Mouse (Mus musculus): ENCODE results near the gene Pgbd1.
"Not testable (repeated sequence)": the region's sequence is repeated elsewhere in the genome, so short reads cannot be mapped to it uniquely, and the experiment has no call there.

The Pgbd1 gene

DNA sequence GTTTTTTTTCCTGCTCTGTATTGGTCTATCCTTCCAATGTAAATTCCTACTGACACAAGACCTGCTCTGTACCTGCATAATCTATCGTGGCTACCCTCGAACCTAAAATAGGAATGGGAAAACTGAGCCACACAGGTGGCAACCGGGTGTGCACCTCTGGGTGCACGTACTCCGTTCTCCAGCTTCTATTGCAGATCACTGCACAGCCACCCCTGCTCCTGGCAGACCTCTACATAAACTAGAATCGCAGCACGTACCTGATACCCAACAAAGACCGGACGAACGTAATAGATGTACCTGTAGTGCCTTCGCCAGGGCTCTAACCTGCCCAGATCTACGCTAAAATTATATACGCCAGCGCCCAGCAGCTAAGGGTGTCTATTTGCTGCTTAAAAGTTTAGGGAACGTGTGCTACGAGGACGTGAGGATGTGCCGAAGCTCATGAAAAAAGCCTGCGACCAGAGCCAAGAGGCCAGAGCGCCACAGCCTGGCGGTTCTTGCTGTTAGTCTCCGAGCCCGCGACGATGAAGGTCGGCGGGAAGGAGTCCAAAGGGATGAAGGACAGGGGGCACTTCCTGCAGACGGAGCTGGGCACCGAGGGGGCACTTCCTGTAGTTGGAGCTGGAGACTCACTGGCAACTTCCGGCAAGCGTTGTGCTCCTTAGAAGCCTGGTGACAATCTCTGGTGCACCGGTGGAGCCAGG, at the start of gene Pgbd1:
Gene Pgbd1, minus strand, starts transcription at position 556 of the 704 bp plus-strand sequence.
- DNase-seq (ENCODE audit: low spot score), result peak; percentile 92

DNA sequence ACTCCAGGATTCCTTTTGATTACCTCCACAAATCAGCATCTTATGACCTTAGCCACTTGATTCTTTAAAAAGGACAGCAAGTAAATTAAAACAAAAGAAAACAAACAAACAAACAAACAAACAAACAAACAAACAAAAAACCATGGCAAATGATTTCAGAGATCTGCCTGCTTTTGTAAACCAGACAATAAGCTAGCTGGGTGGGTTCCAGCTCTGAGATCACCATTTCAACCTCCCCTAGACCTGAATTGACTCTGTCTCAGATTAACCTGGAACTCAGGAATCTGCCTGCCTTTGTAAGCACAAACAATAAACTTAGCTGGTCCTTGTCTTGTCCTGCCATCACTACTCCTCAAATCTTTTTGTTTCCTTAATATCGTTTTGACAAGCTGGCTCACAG, 46.0 kb upstream of the Pgbd1 start:
- DNase-seq (ENCODE audit: low spot score), result no peak

DNA sequence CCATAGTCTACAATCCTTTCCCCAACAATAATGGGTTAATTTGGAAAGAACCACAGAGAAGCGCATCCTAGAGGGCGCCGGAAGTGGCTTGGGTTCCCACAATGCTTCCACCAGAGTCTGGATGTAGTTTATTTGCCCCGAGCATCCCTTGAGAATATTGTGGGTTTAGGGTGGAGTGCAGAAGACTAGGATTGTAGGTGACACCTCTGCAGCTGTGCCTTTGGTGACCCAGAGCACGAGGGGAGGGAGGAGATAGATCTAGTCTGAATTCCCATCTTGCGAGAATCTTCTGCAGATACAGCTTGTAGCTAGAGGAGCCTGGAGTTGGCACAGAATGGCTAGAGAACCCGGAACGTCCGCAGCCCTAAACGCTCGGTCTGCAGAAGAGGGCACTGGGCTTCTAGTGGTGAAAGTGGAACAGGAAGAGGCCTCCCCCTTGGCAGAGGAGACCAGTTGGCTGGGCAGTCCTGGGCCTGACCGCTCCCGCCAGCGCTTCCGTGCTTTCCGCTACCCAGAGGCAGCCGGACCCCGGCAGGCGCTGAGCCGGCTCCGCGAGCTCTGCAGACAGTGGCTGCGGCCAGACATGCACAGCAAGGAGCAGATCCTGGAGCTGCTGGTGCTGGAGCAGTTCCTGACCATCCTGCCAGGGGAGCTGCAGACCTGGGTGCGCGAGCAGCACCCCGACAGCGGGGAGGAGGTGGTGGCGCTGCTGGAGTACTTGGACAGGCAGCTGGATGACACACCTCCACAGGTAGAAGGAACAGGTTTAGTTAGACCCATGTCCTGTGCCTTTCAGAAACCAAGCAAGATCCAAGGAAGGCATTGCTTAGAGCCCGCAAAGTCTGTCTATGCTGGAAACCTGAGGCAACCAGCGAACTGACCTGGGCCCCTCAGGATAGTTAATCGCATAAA, 38.2 kb upstream of the Pgbd1 start, which contains the start of the genes Zkscan4 and Gm10065:
Gene Zkscan4, plus strand, starts transcription at position 149 of the 912 bp plus-strand sequence.
Gene Gm10065, minus strand, starts transcription at position 683 of the 912 bp plus-strand sequence.
- DNase-seq (ENCODE audit: low spot score), result peak; percentile 80

DNA sequence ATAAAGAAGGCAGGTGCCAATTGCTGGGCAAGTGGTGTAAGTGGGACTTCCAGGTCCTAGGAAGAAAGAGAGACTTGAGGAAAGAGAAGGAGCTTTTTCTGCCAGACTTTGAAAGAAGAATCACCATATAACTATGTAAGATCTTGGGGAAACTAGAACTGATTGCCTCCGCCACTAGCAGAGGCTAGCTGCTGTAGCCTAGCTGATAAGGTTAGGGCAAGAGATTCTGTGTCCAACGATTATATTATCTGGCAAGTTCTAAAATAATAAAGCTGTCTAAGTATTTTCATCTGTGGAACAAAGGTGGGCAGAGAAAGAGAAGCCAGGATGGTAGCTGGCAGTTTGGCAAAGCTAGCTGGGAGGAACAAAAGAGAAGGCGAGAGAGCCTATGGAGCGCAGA, 31.6 kb upstream of the Pgbd1 start:
- DNase-seq (ENCODE audit: low spot score), result peak; percentile 9

DNA sequence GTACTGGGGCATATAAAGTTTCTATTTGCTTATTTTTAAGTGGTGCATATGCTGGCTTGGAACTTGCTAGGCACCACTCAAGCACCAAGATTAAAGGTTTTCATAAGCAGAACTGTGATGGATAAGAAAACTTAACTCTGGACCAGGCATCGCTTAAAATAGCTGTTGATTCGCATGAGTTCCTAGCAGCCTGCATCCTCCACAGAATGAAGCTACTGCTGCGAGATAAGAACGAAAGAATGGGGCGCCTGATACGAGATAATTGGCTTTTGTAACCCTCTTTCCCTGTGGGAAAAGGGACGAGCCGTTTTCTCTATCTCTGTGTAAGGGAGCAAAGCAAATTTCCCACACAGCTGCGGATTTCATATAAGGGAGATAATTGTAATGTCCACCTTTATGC, 28.2 kb upstream of the Pgbd1 start:
- DNase-seq (ENCODE audit: low spot score), result no peak

DNA sequence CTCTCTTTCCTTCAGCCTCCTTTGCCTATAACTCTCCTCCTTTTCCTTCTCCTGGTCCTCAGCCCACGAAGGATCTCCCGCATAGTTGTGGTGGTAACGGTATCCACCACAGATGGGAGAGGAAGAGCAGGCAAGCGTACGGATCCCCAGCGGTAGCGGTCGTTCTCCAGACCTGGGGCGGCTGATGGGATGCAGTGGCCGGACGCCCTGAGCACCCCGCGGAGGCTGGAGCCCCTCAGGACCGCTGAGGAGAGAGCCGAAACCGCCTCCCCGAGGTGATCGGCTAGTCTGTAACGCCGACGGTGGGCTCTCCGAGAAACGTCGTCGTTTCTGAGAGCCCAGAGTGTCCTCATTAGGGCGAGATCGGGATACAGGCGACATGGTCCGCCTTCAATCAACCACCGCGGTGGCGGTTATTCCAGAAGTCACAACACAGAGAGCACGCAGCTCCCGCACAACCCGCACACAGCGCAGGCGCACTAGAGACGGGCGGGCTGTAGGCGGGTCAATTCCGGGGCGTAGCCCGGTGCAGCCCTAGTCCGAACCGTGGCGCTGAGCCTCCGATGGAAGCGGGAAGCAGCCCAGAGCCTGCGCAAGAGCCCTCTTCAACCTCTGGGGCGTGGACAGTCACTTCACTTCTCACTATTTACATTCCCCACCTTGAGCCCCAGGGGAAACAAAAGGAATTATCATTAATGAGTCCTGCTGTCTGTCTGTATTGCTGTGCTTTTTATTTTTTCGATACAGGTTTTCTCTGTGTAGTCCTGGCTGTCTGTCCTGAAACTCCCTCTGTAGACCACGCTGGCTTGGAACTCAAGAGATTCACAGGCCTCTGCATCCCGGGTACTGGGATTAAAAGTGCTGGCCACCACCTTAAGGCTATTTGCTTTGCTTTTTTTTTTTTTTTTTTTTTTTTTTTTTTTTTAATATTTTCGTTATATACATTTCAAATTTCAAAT, 27.5 kb upstream of the Pgbd1 start, which contains the start of gene Nkapl:
Gene Nkapl, minus strand, starts transcription at position 449 of the 959 bp plus-strand sequence.
- peak; percentile 94 for DNase-seq (ENCODE audit: low spot score)

DNA sequence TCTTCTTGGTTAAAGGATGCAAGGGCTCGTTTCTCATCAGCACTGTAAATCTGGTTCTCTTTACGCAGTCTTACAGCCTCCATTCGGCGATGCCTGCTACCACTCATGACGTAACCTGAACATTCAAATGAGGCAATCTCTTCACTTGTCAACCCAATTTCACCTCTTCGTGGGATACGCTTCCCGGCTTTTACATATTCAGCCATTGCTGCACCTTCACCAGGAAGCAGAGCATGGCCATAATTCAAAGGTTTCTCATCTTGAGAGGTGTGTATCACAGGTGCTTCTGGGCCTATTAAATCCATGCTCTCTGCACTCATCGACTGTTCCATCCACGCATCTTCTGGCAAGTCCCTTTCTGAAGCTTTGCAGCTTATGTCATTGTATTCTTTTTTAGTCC, 26.5 kb upstream of the Pgbd1 start:
- DNase-seq (ENCODE audit: low spot score), result no peak

DNA sequence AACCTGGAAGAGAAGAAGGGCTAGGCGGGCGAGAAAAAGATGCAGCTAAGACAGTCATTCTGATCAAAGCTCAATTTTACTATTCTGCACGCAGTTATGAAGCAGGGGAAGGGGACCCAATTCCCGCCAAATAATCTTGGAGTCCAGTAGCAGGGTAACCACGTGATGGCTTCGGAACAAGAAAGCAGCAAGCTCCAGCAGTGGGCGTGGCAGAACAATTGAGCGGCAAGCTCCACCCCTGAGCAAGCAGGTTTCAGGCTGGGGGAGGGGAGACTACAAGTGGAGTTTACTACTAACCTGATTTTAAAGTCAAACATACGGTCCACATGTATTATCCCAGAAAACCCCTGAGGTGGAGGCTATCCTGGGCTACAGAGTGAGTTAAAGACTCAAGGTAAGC, 21.7 kb upstream of the Pgbd1 start:
- not testable (repeated sequence) for DNase-seq (ENCODE audit: low spot score)

DNA sequence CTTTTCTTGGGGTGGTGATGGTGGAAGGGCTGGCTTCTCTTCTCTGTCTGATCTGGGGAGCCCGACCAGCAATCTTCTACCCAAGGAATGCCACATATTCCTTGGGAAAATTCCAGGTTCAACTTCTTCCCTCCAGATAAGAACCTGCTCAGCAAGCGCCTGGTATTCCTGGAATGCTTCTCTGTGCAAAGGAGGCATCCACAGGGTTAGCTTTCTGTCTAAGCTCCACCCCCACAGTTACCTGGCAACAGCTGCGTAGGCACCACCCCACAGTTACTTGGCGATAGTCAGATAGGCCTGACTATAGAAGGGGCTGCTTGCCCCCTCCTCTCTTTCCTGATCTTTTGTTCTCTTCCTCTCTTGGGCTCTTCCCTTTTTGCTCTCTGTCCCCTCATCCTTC, 15.5 kb upstream of the Pgbd1 start:
- DNase-seq (ENCODE audit: low spot score), result peak; percentile 63

DNA sequence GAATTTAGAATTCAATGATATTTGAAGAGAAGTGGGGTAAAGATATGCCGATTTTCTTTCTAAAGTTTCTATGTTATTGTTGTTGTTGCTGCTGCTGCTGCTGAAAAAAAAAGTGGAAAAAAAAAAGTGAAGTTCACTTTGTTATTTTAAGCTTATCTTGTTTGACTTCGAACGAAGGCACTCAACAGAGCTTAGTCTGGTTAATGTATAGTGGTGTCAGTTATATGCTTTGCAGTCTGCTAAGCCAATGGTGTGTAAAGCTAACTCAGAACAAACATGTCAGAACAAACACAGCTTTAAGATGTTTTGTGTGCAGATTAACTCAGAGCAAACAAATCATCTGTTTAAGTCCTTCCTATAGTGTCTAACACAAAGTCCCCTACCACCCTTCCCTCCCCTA, 13.3 kb upstream of the Pgbd1 start:
- no peak for DNase-seq (ENCODE audit: low spot score)

DNA sequence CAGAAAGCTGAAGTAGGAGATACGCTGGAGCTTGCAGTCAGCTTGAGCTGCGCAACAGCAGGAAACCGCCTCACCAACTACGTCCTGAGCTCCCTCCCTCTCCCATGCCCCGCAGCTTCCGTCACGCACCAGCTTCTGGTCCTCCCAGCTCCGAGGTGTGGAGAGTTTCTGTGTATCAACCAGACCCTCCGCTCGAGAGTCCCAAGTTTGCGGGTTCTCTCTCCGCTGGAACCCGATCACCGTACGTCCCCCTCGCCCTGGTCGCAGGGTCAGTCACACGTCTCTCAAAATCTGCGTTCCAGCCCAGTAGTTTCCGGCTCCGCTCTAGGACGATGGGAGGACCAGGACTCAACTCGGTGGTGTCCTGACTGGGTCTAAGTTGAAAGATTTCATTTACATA, 12.6 kb upstream of the Pgbd1 start, which contains the start of gene Zscan26:
Gene Zscan26, minus strand, starts transcription at position 282 of the 400 bp plus-strand sequence.
- DNase-seq (ENCODE audit: low spot score), result peak; percentile 94

DNA sequence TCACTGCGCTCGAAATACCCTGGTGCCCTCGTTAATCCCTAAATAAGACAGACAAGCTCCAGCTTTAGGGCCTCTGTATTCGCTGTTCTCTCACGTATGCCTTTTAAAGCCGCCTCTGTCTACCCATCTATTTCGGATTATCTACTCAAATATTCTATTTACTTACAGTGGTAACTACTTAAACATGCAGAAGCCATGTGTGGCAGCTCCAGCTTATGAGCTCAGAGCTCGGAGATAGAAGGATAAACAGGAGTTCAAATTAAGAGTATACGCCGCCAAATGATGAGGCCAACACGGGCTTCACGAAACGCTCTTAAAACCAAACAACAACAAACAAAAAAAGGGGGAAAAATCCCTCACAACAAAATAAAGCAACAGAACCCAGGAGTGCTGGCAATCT, 12.2 kb upstream of the Pgbd1 start:
- DNase-seq (ENCODE audit: low spot score), result no peak

DNA sequence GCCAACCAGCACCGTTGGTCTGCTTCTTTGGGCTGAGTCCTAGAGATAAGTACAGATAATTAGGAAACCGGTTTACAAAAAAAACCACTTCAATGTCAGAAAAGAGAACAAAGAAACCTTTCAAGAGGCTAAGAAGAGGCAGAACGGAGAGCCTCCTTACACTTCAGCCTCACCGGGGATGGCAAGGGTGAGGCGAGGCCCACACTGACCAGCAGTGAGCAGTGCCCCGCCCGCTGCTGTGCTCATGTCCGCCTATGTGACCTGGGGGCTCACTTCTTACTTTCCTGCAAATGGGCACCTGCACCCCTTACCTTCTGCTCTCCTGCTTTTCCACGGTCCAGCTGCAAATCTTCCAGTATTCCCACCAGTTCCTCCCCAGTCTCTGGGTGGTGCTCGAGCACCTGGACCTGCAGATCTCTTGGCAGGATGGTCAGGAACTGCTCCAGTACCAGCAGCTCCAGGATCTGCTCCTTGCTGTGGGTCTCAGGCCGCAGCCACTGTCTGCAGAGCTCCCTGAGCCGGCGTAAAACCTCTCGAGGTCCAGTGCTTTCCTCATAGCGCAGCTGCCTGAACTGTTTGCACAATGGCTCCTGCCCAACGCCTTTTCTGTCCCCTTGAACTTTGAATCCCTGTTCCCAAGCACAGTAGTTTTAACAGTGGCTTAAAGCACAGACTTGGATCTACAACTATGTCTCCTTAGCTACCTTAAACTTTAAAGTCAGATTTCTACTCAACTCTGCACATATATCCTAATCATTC, 7.2 kb upstream of the Pgbd1 start:
- no peak for DNase-seq (ENCODE audit: low spot score)

DNA sequence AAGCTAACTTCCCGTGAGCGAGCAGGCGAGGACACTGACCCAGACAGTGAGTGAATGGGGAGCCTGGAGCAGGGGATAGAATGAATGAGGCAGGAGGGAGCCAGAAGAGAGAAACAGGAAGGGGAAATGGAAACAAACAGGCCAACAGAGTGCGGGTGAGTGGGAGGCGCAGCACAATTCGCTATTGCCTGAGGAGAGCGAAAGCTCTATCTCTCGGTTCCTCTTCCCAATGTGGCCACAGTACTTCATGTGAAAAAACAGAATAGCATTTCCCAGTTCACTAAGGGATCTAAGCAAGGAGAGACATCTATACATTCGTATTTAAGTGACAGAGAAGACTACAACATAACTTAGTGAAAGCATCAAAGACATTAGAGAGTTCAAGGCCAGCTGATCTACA, 5.9 kb upstream of the Pgbd1 start:
- no peak for DNase-seq (ENCODE audit: low spot score)

DNA sequence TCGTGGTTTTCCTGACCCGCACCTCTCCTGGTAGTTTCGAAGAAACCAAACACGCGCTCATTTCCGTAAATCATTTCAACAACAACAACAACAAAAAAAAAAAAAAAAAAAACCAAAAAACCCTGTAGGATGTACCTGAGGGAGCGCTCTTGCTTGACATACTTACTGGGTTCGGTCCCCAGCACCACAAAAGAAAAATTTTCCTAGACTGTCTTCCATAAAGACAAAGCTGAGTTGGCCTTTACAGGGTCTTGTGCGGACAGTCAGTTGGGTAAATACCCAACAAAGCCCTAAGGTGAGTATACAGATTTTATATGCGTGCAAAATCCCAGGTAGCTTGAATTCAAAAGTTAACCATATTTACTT, 332 bp upstream of the Pgbd1 start:
- DNase-seq (ENCODE audit: low spot score), result no peak

DNA sequence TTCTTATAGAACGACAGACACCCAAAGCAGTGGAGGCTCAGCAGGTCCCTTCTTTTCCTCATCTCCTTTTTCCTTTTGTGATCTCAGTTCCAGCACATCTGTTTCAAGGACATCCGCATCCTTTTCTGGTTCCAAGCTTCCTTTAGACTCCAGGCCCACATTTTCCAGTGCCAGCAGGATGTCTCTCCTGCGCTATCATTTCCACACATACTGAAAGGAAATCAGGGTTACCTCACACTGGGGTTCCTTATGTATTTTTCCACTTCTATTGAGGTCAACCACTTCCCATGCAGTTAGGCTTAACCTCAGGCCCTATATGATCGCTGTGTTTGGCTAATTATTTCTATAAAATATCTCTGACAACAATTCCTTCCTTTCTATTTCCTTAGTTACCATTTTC, 5.4 kb downstream of the Pgbd1 start:
- DNase-seq (ENCODE audit: low spot score), result no peak

DNA sequence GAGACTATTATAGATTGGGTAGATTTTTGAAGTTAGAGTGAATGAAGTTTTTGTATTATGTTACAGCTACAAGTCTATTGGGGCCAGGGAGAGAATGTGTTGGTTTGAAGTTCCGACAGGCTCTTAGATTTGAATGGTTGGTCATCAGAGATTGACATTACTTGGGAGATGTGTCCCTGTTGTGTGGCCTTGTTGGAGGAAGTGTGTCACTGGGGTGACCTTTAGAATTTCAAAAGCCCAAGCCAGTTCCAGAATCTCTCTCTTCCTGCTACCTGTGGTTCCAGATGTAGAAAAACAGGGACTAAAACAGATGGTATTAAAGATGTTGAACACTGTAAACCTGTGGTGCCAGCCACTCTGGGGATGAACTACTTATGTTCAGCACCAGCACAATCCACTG, 13.2 kb downstream of the Pgbd1 start:
- DNase-seq (ENCODE audit: low spot score), result no peak

DNA sequence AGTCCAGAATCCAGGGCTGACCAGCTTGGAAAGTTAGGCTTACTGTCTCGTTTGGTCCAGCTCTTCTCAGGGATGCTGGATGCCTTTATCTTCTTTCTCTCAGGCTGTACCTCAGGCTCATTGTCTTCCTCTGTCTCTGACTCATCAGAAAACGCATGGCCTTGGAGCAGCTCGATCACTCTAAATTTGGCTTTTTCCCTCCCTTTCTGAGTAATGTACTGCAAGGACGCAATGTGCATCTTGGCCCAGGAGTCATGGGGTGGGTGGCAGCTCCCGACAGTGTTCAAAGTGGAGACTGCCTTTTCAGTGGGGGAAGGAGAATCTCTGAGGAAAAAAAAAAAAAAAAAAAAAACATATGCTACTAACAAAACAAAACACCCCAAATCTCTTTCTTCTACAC, 17.6 kb downstream of the Pgbd1 start:
- no peak for DNase-seq (ENCODE audit: low spot score)

DNA sequence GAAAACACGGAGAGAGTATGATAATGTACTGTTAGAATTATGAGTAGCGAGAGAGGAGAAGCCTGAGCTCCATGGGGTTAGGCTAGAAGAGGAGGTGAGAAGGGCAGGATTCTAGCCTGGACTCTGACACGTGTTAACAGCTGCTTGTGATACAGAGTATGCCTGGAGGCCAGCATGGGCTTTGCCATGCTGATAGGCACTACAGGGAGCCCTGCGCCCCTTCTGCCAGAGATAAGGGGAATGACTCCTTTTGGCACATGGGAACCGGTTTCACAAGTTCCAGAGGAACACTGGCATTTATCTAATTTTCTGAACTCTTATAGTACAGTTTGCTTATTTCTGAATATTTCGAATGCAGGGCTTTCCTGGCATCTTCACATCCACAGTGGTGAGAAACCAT, 22.0 kb downstream of the Pgbd1 start:
- no peak for DNase-seq (ENCODE audit: low spot score)

DNA sequence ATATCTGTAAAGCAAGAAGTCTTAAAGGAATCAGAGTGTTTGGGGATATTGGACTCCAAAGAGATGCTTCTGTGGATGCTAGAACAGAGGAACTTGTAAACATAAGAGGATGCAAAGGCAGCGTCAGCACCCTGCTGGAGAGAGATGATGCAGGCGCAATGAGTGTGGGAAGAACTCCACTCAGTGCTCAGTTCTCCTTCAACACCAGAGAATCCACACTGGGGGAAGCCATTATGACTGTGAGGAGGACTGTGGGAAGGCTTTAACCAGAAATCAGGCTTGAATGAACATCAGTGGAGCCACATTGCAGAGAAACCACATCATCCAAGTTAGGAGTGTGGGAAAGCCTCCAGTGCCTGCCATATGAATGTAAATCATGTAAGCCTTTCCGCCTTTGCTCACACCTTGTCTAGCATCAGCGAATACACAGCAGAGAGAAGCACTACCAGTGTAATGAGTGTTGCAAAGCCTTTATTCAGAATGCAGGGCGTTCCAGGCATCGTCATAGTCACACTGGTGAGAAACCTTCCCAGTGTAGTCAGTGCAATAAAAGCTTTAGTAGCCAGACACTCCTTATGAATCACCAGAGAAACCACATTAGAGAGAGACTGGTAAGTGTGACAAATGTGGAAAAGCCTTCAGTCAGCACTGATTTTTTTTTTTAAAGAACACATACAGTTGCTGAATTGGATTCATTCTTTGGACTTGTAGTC, 23.4 kb downstream of the Pgbd1 start:
- DNase-seq (ENCODE audit: low spot score), result no peak

Data from embryo, embryonic 10 days (tissue).